Mouse (Mus musculus): ENCODE measurements around the gene Gps2.

The Gps2 gene

DNA sequence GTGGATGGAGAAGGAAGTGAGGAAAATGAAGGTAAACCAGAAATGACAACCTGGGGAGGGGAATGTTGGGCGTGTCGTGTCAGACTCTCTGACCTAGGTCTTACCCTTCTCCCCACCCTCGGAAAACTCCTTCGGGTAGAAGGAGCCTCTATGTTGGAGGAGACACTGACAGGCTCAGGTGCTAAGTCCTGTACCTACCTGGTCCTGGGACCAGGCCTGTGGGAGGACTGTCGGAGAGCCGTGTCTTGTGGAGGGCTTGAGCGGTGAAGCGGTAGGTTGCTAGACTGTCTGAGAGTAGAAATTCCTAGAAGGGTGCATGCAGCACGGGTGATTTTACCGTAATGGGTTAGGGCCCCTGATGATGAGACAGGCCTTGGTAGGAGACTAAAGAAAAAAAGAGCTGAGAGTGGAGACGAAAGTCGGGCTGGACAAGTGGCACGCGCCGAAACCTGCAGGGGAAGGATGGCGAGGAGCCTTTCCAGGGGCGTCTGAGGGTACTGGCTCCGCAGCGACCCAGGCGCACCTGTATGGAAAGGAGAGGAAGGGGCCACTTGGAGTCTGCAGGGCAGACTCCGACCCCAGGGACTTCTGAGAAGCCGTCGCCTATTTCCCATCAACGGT, 51.1 kb downstream of the Gps2 start, which contains the start of gene Cldn7:
Gene Cldn7 (plus strand): TSS at position 130 of the 621 bp plus-strand sequence.
- DNase-seq (ENCODE audit: low read depth, low spot score): no peak

DNA sequence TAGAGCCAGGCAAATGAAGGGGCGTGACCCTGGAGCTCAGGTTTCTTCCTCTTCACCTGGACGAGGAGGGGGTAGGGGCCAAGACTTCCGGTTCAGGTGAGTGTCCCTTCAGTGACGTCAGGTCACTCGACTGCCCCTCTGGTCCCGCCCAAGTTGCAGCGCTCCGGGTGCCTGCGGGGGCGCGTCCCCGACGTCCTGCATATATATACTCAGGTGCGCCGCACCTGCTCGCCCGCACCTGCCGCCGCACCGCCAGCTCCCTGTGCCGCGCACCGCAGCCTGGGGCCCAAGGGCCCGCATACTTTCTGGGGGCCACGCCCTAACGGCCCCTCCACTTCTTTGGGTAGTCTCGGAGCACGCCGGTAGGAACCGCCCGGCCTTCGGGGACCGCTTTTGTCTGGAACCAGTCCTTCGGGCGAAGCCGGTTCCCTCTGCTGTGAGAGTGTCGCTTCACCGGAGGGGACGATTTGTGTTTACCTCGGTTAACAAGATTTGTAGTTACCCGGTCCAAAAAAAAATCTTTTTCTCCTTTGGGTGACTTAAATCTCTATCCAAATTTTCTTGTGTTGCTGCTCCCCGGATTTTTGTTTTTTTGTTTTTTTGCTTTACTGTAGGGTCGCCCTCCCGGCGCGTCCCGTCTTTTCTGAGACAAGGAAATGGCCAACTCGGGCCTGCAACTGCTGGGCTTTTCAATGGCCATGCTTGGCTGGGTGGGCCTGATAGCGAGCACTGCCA, 51.8 kb downstream of the Gps2 start:
- DNase-seq (ENCODE audit: low read depth, low spot score): no peak

Measured in brain, adult 2 months (tissue).